Mouse (Mus musculus): ENCODE results near the gene Armh4. TPM values are rescaled to one million over a fixed set of nuclear protein-coding genes. Genes with fewer than 3 reads are reported as not detected.

The Armh4 gene
- polyA plus RNA-seq, 1 experiment = 3.8 TPM

GRCm38 (mm10) chr14:49676580-49676979 lies 106.6 kb downstream of the Armh4 start:
- Histone ChIP-seq H3K27ac (ENCODE audit: insufficient read depth, low read length) (no peak overlapping the region), H3K4me1 (ENCODE audit: control insufficient read depth, insufficient read depth, low read length) (no peaks in the 10 kb centered on the region), H3K4me3 (ENCODE audit: insufficient read depth, low read length) (no peak overlapping the region)
- TF ChIP-seq CTCF (IDR thresholded peaks at IDR 0.05; ENCODE audit: borderline replicate concordance, insufficient read depth, low read length) = no peak
- no peak for TF ChIP-seq POLR2A (IDR thresholded peaks at IDR 0.05; ENCODE audit: low read depth, low read length)

GRCm38 (mm10) chr14:49660444-49660843 lies 122.7 kb downstream of the Armh4 start:
- H3K4me3 ChIP-seq (ENCODE audit: insufficient read depth, low read length) = no peak overlapping the region

GRCm38 (mm10) chr14:49649191-49649590 lies 134.0 kb downstream of the Armh4 start:
- Histone ChIP-seq H3K27ac (ENCODE audit: insufficient read depth, low read length) (no peak overlapping the region), H3K4me3 (ENCODE audit: insufficient read depth, low read length) (no peak overlapping the region), H3K4me1 (ENCODE audit: control insufficient read depth, insufficient read depth, low read length) (no peaks in the 10 kb centered on the region)
- TF ChIP-seq POLR2A (IDR thresholded peaks at IDR 0.05; ENCODE audit: low read depth, low read length) = no peak
- TF ChIP-seq CTCF (IDR thresholded peaks at IDR 0.05; ENCODE audit: borderline replicate concordance, insufficient read depth, low read length) = no peak

More at GRCm38 (mm10) chr14:49660444-49660843, 122.7 kb downstream of the Armh4 start:
- TF ChIP-seq CTCF (IDR thresholded peaks at IDR 0.05; ENCODE audit: borderline replicate concordance, insufficient read depth, low read length) = no peak
- no peak for TF ChIP-seq POLR2A (IDR thresholded peaks at IDR 0.05; ENCODE audit: low read depth, low read length)
- Histone ChIP-seq H3K27ac (ENCODE audit: insufficient read depth, low read length) (no peak overlapping the region), H3K4me1 (ENCODE audit: control insufficient read depth, insufficient read depth, low read length) (no peaks in the 10 kb centered on the region)

- TF ChIP-seq CTCF (IDR thresholded peaks at IDR 0.05; ENCODE audit: borderline replicate concordance, insufficient read depth, low read length) (no peak), POLR2A (IDR thresholded peaks at IDR 0.05; ENCODE audit: low read depth, low read length) (no peak)
- Histone ChIP-seq H3K4me1 (ENCODE audit: control insufficient read depth, insufficient read depth, low read length) (no peaks in the 10 kb centered on the region), H3K27ac (ENCODE audit: insufficient read depth, low read length) (no peak overlapping the region), H3K4me3 (ENCODE audit: insufficient read depth, low read length) (no peak overlapping the region)
These were observed 145.8 kb downstream of the Armh4 start for GRCm38 (mm10) chr14:49637422-49637821.

- H3K4me1 ChIP-seq (ENCODE audit: control insufficient read depth, insufficient read depth, low read length) = no peaks in the 10 kb centered on the region
- no peak overlapping the region for H3K27ac ChIP-seq (ENCODE audit: insufficient read depth, low read length)
- no peak overlapping the region for H3K4me3 ChIP-seq (ENCODE audit: insufficient read depth, low read length)
- no peak for TF ChIP-seq POLR2A (IDR thresholded peaks at IDR 0.05; ENCODE audit: low read depth, low read length)
- no peak for TF ChIP-seq CTCF (IDR thresholded peaks at IDR 0.05; ENCODE audit: borderline replicate concordance, insufficient read depth, low read length)
These were observed 157.1 kb downstream of the Armh4 start for GRCm38 (mm10) chr14:49626055-49626454.

Other genes with a start within 250 kb of the Armh4 start
- not detected in 2 replicates for gene Olfr722, start 118.6 kb upstream of the Armh4 start, polyA plus RNA-seq (2011; ENCODE audit: insufficient read length, low read depth, missing spikeins)
- gene Olfr723, start 148.4 kb upstream of the Armh4 start, polyA plus RNA-seq (2011; ENCODE audit: insufficient read length, low read depth, missing spikeins) = not detected in 2 replicates
- not detected in 2 replicates for gene Olfr724, start 179.9 kb upstream of the Armh4 start, polyA plus RNA-seq (2011; ENCODE audit: insufficient read length, low read depth, missing spikeins)

Data from embryonic fibroblast, embryonic 13.5 days (primary cell).